Mouse (Mus musculus) left cerebral cortex, adult 2 months (tissue): ENCODE results near the gene Ankrd54. TPM values are rescaled to one million over a fixed set of nuclear protein-coding genes. Genes with fewer than 3 reads are reported as not detected.

Experiments used
- DNase-seq, 2 experiments: peaks; one replicate each; pipeline ENCODE4 v3.0.0; 2021 to 2022; ENCODE audit warnings: low spot score in 2 of 2, mixed read lengths in 1 of 2; ENCODE audit errors: extremely low spot score in 1 of 2
- H3K27ac ChIP-seq: fragments of 200-600 bp; 2 replicates; pipeline ENCODE4 v1.8.1; 2022
- H3K4me3 ChIP-seq: fragments of 200-600 bp; 2 replicates; pipeline ENCODE4 v1.8.1; 2022
- CTCF ChIP-seq: fragments of 200-600 bp; IDR thresholded peaks from 2 replicates; pipeline ENCODE4 v1.8.1; 2022; ENCODE audit warnings: antibody characterized with exemption, mild to moderate bottlenecking, moderate library complexity
- intact Hi-C: fragments of 180-260 bp; cut with DNase I; formaldehyde crosslinking; loops from one replicate; pipeline ENCODE4 v1.15.1; 2025
- total RNA-seq, 2 experiments: library from RNA; stranded (reverse); gene quantifications; 2 replicates each; pipeline ENCODE4 v1.2.3; 2021

Gene Ankrd54
- total RNA-seq, 2 experiments from 2014 or later = 19.7 to 19.8 TPM

- intact Hi-C loops = loop anchor here (5.0 kb wide), 1 partner anchor 157 kb away; no protein-coding TSS in a partner anchor
- no peak for TF ChIP-seq CTCF
- DNase-seq = no peak
- Histone ChIP-seq H3K4me3 (peak overlapping the region; percentile 97), H3K27ac (peak overlapping the region; percentile 70; the same call in 1 of the 2 replicates)
Measured at GRCm38 (mm10) chr15:79074446-79074845, 11.8 kb upstream of the Ankrd54 start.

- DNase-seq = no peak
- intact Hi-C loops = loop anchor here (5.0 kb wide), 1 partner anchor 156 kb away; no protein-coding TSS in a partner anchor
- no peak overlapping the region for H3K4me3 ChIP-seq
- no peak overlapping the region for H3K27ac ChIP-seq
- TF ChIP-seq CTCF = no peak
Measured at GRCm38 (mm10) chr15:79073752-79074151, 11.1 kb upstream of the Ankrd54 start.

- peak in 1 of 2 experiments; percentile 33 for DNase-seq
- no peak overlapping the region for H3K4me3 ChIP-seq
- no peak overlapping the region for H3K27ac ChIP-seq
- TF ChIP-seq CTCF = peak; percentile 81
- intact Hi-C loops = loop anchor here (2.0 to 5.0 kb wide), 2 partner anchors 33 to 154 kb away; no protein-coding TSS in a partner anchor
Measured at GRCm38 (mm10) chr15:79071117-79072039, 8.7 kb upstream of the Ankrd54 start.

GRCm38 (mm10) chr15:79068416-79068815, 5.7 kb upstream of the Ankrd54 start:
- no peak for TF ChIP-seq CTCF
- Histone ChIP-seq H3K4me3 (no peak overlapping the region), H3K27ac (no peak overlapping the region)
- intact Hi-C loops = no loop called here
- DNase-seq = no peak

- intact Hi-C loops = no loop called here
- Histone ChIP-seq H3K27ac (no peak overlapping the region), H3K4me3 (no peak overlapping the region)
- no peak for TF ChIP-seq CTCF
- no peak for DNase-seq
Measured at GRCm38 (mm10) chr15:79067631-79068030, 4.9 kb upstream of the Ankrd54 start.

DNA sequence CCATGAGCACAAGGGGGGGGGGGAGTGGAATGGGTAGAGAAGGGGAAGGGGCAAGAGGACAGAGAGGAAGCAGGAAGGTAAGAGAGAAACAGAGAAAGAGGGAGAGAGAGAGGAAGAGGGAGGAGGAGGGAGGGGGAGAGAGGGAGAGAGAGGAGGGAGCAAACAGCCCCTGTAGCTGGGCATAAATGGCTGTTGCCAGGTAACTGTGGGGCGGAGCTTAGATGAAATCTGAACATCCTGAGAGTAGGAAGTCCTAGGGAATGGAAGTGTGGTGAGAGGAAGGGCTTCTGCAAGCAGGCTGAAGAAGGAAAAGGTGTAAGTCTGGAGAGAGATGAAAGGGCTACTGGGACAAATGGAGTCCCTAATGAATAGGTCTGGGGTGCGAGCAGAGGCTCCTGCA, 3.6 kb upstream of the Ankrd54 start:
- Histone ChIP-seq H3K27ac (no peak overlapping the region), H3K4me3 (no peak overlapping the region)
- DNase-seq = no peak
- no peak for TF ChIP-seq CTCF
- intact Hi-C loops = no loop called here

- no peak for DNase-seq
- TF ChIP-seq CTCF = no peak
- intact Hi-C loops = no loop called here
- Histone ChIP-seq H3K4me3 (no peak overlapping the region), H3K27ac (no peak overlapping the region)
Measured at GRCm38 (mm10) chr15:79065086-79065770, 2.5 kb upstream of the Ankrd54 start.

DNA sequence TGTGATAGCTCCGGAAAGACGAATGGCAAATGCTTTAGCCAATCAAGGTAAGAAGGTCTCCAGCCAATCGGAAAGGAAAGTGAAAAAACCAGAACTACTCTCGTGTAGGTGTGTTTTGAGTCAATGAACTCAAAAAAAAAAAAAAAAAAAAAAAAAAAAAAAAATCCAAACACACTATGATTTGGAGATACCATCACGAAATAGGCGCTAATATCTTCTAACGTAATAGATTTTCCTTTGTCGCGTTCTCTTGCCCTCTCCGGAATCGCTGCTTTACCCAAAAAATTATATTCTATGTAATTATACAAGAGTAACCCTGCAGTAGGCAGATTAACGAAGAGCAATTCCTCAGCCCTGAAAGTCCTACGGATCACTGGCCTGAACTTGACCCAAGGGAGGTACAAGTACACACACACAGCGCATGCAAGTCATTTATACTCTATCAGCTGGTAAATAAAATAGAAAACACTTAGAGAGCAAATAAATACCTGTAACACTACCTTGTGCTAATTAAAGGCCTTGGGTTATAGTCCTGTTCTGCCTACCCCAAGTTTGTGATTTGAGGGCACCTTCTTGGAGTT, 557 bp upstream of the Ankrd54 start:
- H3K27ac ChIP-seq = peak overlapping the region; percentile 36; the same call in 1 of the 2 replicates
- DNase-seq = no peak
- H3K4me3 ChIP-seq = peak overlapping the region; percentile 47
- intact Hi-C loops = no loop called here
- TF ChIP-seq CTCF = no peak

- no peak for TF ChIP-seq CTCF
- intact Hi-C loops = no loop called here
- Histone ChIP-seq H3K4me3 (no peak overlapping the region), H3K27ac (no peak overlapping the region)
- no peak for DNase-seq
Measured at GRCm38 (mm10) chr15:79060887-79061565, 1.7 kb downstream of the Ankrd54 start.

DNA sequence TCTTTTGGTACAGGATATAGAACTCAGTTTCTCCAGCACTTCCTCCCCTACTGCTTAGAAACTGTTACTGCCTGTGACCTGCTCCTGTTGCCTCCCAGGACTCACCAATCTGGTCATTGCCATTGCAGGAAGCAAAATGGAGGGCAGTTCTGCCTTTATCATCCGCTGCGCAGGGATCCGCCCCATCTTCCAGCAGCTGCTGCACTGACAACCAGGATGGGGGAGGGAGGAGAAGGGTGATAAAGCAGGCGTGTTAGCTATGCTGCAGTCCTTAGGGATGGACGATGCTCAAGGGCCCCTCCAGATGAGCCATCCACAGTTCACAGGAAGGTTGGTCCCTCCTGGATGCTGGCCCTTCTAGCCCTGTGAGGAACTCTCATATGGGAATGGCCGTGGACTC, 4.8 kb downstream of the Ankrd54 start:
- intact Hi-C loops = no loop called here
- Histone ChIP-seq H3K4me3 (no peak overlapping the region), H3K27ac (no peak overlapping the region)
- TF ChIP-seq CTCF = no peak
- DNase-seq = no peak

DNA sequence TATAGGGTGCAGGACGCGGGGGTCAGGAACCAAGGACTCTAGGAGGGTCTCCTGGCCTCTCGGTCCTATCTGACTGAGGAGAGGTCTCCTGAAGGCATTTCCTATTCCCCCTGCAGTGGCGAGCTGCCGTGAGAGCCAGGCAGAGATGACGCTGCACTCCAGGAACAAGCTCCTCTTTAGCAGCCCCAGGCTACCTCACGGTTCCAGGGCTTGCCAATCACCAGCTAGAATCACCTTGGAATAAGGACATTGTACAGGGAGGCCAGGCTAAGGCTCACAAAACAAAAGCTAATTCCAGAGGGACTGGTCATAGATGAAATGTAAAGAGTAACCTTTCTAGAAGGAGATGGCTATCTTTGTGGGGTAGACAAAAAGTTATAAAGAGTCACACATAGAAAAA, 6.1 kb downstream of the Ankrd54 start:
- no peak for DNase-seq
- intact Hi-C loops = no loop called here
- no peak for TF ChIP-seq CTCF
- Histone ChIP-seq H3K27ac (no peak overlapping the region), H3K4me3 (no peak overlapping the region)

DNA sequence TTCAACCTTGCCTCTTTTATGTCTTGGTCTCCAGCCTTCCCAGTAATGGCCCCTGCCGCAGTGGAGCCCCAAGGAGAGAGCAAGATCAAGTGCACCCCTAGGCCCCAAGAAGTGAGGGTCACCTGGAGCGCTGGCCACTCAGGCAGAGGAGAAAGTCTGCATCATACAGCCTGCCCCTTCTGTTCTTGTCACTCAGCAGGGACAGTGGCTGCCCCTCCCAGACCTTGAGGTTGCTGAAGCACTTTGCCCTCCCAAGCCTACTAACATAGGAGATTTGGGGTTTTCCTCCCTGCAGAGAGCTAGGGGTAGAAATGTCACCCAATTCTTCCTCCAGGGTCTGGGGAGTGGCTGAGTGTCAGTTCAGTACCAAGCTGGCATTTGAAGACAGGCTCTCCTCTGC, 10.3 kb downstream of the Ankrd54 start:
- no peak for TF ChIP-seq CTCF
- intact Hi-C loops = no loop called here
- no peak overlapping the region for H3K4me3 ChIP-seq
- H3K27ac ChIP-seq = no peak overlapping the region
- DNase-seq = no peak
